Mouse (Mus musculus) layer of hippocampus, postnatal 14 days (tissue): ENCODE data around the gene Ifnar2. TPM values are rescaled to one million over a fixed set of nuclear protein-coding genes. Genes with fewer than 3 reads are reported as not detected.
"Not testable (repeated sequence)": the region's sequence is repeated elsewhere in the genome, so short reads cannot be mapped to it uniquely, and the experiment has no call there.

Experiments
- DNase-seq, 2 experiments: peaks; one replicate each; pipeline ENCODE4 v3.0.0; 2021 to 2022; ENCODE audit warnings: low spot score in 2 of 2, mixed read lengths in 1 of 2
- total RNA-seq, 2 experiments: library from RNA; stranded (reverse); gene quantifications; 2 replicates each; pipeline ENCODE4 v1.2.3; 2021

Gene Ifnar2
- total RNA-seq, 2 experiments from 2014 or later, result 21.0 to 22.8 TPM

- DNase-seq, result no peak
Observed at GRCm38 (mm10) chr16:91416357-91416756, 43.8 kb downstream of the Ifnar2 start.

- DNase-seq, result no peak
Observed at GRCm38 (mm10) chr16:91416938-91417337, 44.4 kb downstream of the Ifnar2 start.

- no peak for DNase-seq
Observed at GRCm38 (mm10) chr16:91418531-91418930, 45.9 kb downstream of the Ifnar2 start.

GRCm38 (mm10) chr16:91425816-91426215 lies 53.2 kb downstream of the Ifnar2 start:
- no peak for DNase-seq

- DNase-seq, result no peak
Observed at GRCm38 (mm10) chr16:91426586-91426985, 54.0 kb downstream of the Ifnar2 start.

- DNase-seq, result no peak
Observed at GRCm38 (mm10) chr16:91427461-91427860, 54.9 kb downstream of the Ifnar2 start.

- DNase-seq, result no peak
Observed at GRCm38 (mm10) chr16:91428259-91428865, 55.8 kb downstream of the Ifnar2 start.

- no peak for DNase-seq
Observed at GRCm38 (mm10) chr16:91432720-91433328, 60.2 kb downstream of the Ifnar2 start.

- no peak for DNase-seq
Observed at GRCm38 (mm10) chr16:91433329-91433933, 60.8 kb downstream of the Ifnar2 start.

- no peak for DNase-seq
Observed at GRCm38 (mm10) chr16:91434119-91434518, 61.5 kb downstream of the Ifnar2 start.

GRCm38 (mm10) chr16:91438081-91438480 lies 65.5 kb downstream of the Ifnar2 start:
- no peak for DNase-seq

- DNase-seq, result not testable (repeated sequence)
Observed at GRCm38 (mm10) chr16:91438599-91438998, 66.0 kb downstream of the Ifnar2 start.

- no peak for DNase-seq
Observed at GRCm38 (mm10) chr16:91441366-91441765, 68.8 kb downstream of the Ifnar2 start.

- DNase-seq, result no peak
Observed at GRCm38 (mm10) chr16:91441811-91442240, 69.2 kb downstream of the Ifnar2 start.

GRCm38 (mm10) chr16:91442446-91442845 lies 69.9 kb downstream of the Ifnar2 start:
- no peak for DNase-seq

- no peak for DNase-seq
Observed at GRCm38 (mm10) chr16:91443211-91443611, 70.6 kb downstream of the Ifnar2 start.

- no peak for DNase-seq
Observed at GRCm38 (mm10) chr16:91444847-91445246, 72.3 kb downstream of the Ifnar2 start.

GRCm38 (mm10) chr16:91445566-91445965 lies 73.0 kb downstream of the Ifnar2 start:
- no peak for DNase-seq

- DNase-seq, result no peak
Observed at GRCm38 (mm10) chr16:91446778-91447511, 74.4 kb downstream of the Ifnar2 start.

GRCm38 (mm10) chr16:91447512-91447900 lies 74.9 kb downstream of the Ifnar2 start:
- DNase-seq, result no peak

- DNase-seq, result no peak
Observed at GRCm38 (mm10) chr16:91448088-91448487, 75.5 kb downstream of the Ifnar2 start.

- DNase-seq, result no peak
Observed at GRCm38 (mm10) chr16:91448895-91449294, 76.3 kb downstream of the Ifnar2 start.
